In the genomic region with DNA sequence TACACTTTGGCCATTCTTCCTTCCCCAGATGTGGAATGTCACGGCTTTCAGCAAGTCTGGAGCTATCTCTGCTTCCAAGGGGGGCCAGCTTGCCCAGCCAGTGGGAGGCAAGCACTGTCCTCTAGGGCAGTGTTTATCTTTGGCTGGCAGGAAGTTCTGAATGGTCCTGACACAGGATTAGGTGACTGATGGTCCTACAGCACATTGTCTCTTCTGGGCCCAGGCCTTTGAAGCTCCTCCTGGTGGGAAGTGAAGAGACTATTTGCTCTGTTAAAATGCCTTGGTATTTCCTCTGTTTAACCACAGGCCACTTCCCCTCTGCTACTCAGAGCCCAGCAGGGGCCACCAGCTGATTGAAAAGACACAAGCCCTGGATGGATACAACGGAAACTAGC, we compare ENCODE assay signal across 8 mouse cellular contexts. TPM values are rescaled to one million over a fixed set of nuclear protein-coding genes. Genes with fewer than 3 reads are reported as not detected.
DNase-seq lines count a peak whose midpoint lies in the region; ATAC-seq lines count a peak whose summit lies in the region.

No protein-coding gene starts in this region.

- no peak overlapping the region for H3K4me3 ChIP-seq in forebrain, embryonic 11.5 days (ENCODE audit: low read depth, low read length)
- no peak overlapping the region for H3K4me3 ChIP-seq in forebrain, embryonic 14.5 days (ENCODE audit: low read depth, low read length)
- no peak overlapping the region for H3K4me3 ChIP-seq in liver, embryonic 11.5 days (ENCODE audit: low read depth, low read length)
- H3K4me3 ChIP-seq in neural tube, embryonic 13.5 days = no peak overlapping the region

- WGBS in forebrain, embryonic 11.5 days = 3% methylated on average over 2 of the region's 2 CpGs
- WGBS in forebrain, embryonic 14.5 days = 27% methylated on average over 2 of the region's 2 CpGs
- WGBS in liver, embryonic 11.5 days = 2% methylated on average over 2 of the region's 2 CpGs
- 8% methylated on average over 2 of the region's 2 CpGs for WGBS in neural tube, embryonic 13.5 days

- H3K4me2 ChIP-seq in forebrain, embryonic 11.5 days (ENCODE audit: low read depth, low read length, severe bottlenecking) = no peak overlapping the region
- no peak overlapping the region for H3K4me2 ChIP-seq in forebrain, embryonic 14.5 days (ENCODE audit: low read length)
- peak overlapping the region; percentile 26 for H3K4me2 ChIP-seq in liver, embryonic 11.5 days
- 0 out of 2 replicates have a peak overlapping the region, but pooled peaks have one; percentile 11 for H3K4me2 ChIP-seq in neural tube, embryonic 13.5 days

- H3K27me3 ChIP-seq in forebrain, embryonic 11.5 days (ENCODE audit: control insufficient read depth, insufficient read depth, low read length) = no peaks in the 10 kb centered on the region
- peaks cover 4% of the 10 kb centered on the region; the same call in 1 of the 2 replicates for H3K27me3 ChIP-seq in forebrain, embryonic 14.5 days (replicated peaks; ENCODE audit: control insufficient read depth, insufficient read depth, low read length)
- H3K27me3 ChIP-seq in liver, embryonic 11.5 days (replicated peaks; ENCODE audit: control insufficient read depth, insufficient read depth, low read length) = peaks cover 26% of the 10 kb centered on the region
- H3K27me3 ChIP-seq in neural tube, embryonic 13.5 days = peaks cover 17% of the 10 kb centered on the region

- H3K27ac ChIP-seq in forebrain, embryonic 11.5 days (ENCODE audit: low read depth, low read length) = peak overlapping the region; percentile 53; the same call in 1 of the 2 replicates
- no peak overlapping the region for H3K27ac ChIP-seq in forebrain, embryonic 14.5 days (ENCODE audit: low read depth, low read length)
- peak overlapping the region; percentile 11; the same call in 1 of the 2 replicates for H3K27ac ChIP-seq in liver, embryonic 11.5 days (ENCODE audit: low read depth, low read length)
- peak overlapping the region; percentile 29; the same call in 1 of the 2 replicates for H3K27ac ChIP-seq in neural tube, embryonic 13.5 days (replicated peaks)

- no peak for DNase-seq in forebrain, embryonic 11.5 days (ENCODE audit: low spot score)
- DNase-seq in forebrain, embryonic 14.5 days (ENCODE audit: low spot score) = no peak
- DNase-seq in c-Kit-positive CD71-negative TER-119-negative erythroid progenitor cells, embryonic 14.5 days (ENCODE audit: low read depth) = peak; percentile 50
- peak; percentile 29 to 41 for DNase-seq in heart, postnatal 36 days
- no peak for DNase-seq in liver, embryonic 11.5 days (ENCODE audit: low spot score)
- DNase-seq in layer of hippocampus, postnatal 36 days = no peak
- DNase-seq in left cerebral cortex, postnatal 36 days (ENCODE audit: low spot score in 2 of 2) = no peak

- H3K9me3 ChIP-seq in forebrain, embryonic 11.5 days (ENCODE audit: control insufficient read depth, low read length) = no peaks in the 10 kb centered on the region
- H3K9me3 ChIP-seq in forebrain, embryonic 14.5 days (replicated peaks; ENCODE audit: control insufficient read depth, low read length) = no peaks in the 10 kb centered on the region
- no peaks in the 10 kb centered on the region for H3K9me3 ChIP-seq in liver, embryonic 11.5 days (ENCODE audit: control insufficient read depth, low read length)
- no peaks in the 10 kb centered on the region for H3K9me3 ChIP-seq in neural tube, embryonic 13.5 days

- intact Hi-C loops in heart, postnatal 36 days (cut with DNase I) = loop anchor here (10.0 kb wide), 1 partner anchor 380 kb away; a partner anchor contains a TSS
- intact Hi-C loops in left cerebral cortex, postnatal 36 days (cut with DNase I) = loop anchor here (5.0 kb wide), 1 partner anchor 37 kb away; no protein-coding TSS in a partner anchor

- H3K4me1 ChIP-seq in forebrain, embryonic 11.5 days (replicated peaks; ENCODE audit: control insufficient read depth, insufficient read depth, low read length) = peaks cover 33% of the 10 kb centered on the region
- H3K4me1 ChIP-seq in forebrain, embryonic 14.5 days (ENCODE audit: control insufficient read depth, insufficient read depth, low read length) = peaks cover 8% of the 10 kb centered on the region; the same call in 1 of the 2 replicates
- H3K4me1 ChIP-seq in liver, embryonic 11.5 days (replicated peaks; ENCODE audit: control insufficient read depth, insufficient read depth, low read length) = peaks cover 16% of the 10 kb centered on the region
- peaks cover 74% of the 10 kb centered on the region for H3K4me1 ChIP-seq in neural tube, embryonic 13.5 days (replicated peaks)

- no peaks in the 10 kb centered on the region for H3K36me3 ChIP-seq in forebrain, embryonic 11.5 days (ENCODE audit: control insufficient read depth, insufficient read depth, low read length)
- no peaks in the 10 kb centered on the region for H3K36me3 ChIP-seq in forebrain, embryonic 14.5 days (ENCODE audit: control insufficient read depth, insufficient read depth, low read length)
- no peaks in the 10 kb centered on the region for H3K36me3 ChIP-seq in liver, embryonic 11.5 days (ENCODE audit: control insufficient read depth, insufficient read depth, low read length)
- no peaks in the 10 kb centered on the region for H3K36me3 ChIP-seq in neural tube, embryonic 13.5 days

- no peak overlapping the region for H3K9ac ChIP-seq in forebrain, embryonic 11.5 days (ENCODE audit: low read length)
- no peak overlapping the region for H3K9ac ChIP-seq in forebrain, embryonic 14.5 days (ENCODE audit: low read length)
- H3K9ac ChIP-seq in liver, embryonic 11.5 days (ENCODE audit: low read depth, low read length) = no peak overlapping the region
- H3K9ac ChIP-seq in neural tube, embryonic 13.5 days = no peak overlapping the region

- ATAC-seq in forebrain, embryonic 11.5 days (replicated peaks; ENCODE audit: low FRiP score) = 0 out of 2 replicates have a peak, but pooled peaks have one; percentile 13
- ATAC-seq in forebrain, embryonic 14.5 days = no peak
- peak; percentile 61; the same call in 1 of the 2 replicates for ATAC-seq in liver, embryonic 11.5 days (replicated peaks; ENCODE audit: low FRiP score)
- peak; percentile 41 for ATAC-seq in neural tube, embryonic 13.5 days (ENCODE audit: low read depth)

RNA-seq across cellular contexts. Expression of a gene that starts 6.2 kb away (rescaled TPM):
- polyA plus RNA-seq in forebrain, embryonic 11.5 days (2014; fragmentation: Nextera tagmentation; extraction: Ambion mirVana) = 7.2 and 7.8 TPM in 2 replicates
- polyA plus RNA-seq in forebrain, embryonic 14.5 days (2014; fragmentation: Nextera tagmentation; extraction: Ambion mirVana) = 1.3 and 1.9 TPM in 2 replicates
- total RNA-seq in heart, postnatal 36 days (2021) = 1 to 10 TPM; 4.8 to 5.1 TPM
- 0.69 and 0.80 TPM in 2 replicates for polyA plus RNA-seq in liver, embryonic 11.5 days (2014; fragmentation: Nextera tagmentation; extraction: Ambion mirVana)
- 2.0 and 2.1 TPM in 2 replicates for polyA plus RNA-seq in neural tube, embryonic 13.5 days (2015; fragmentation: Nextera tagmentation; extraction: Ambion mirVana)
- 1 to 10 TPM; 3.3 to 3.7 TPM for total RNA-seq in layer of hippocampus, postnatal 36 days (2021)
- 1 to 10 TPM; 2.1 to 2.3 TPM for total RNA-seq in left cerebral cortex, postnatal 36 days (2021)

RNA-seq across cellular contexts. Expression of a gene that starts 50.7 kb away (rescaled TPM):
- 0.52 TPM in 1 of 2 replicates, not detected in the other for polyA plus RNA-seq in forebrain, embryonic 11.5 days (2014; fragmentation: Nextera tagmentation; extraction: Ambion mirVana)
- polyA plus RNA-seq in forebrain, embryonic 14.5 days (2014; fragmentation: Nextera tagmentation; extraction: Ambion mirVana) = not detected in 2 replicates
- total RNA-seq in heart, postnatal 36 days (2021) = not detected
- 18.0 and 22.0 TPM in 2 replicates for polyA plus RNA-seq in liver, embryonic 11.5 days (2014; fragmentation: Nextera tagmentation; extraction: Ambion mirVana)
- polyA plus RNA-seq in neural tube, embryonic 13.5 days (2015; fragmentation: Nextera tagmentation; extraction: Ambion mirVana) = not detected in 2 replicates
- not detected for total RNA-seq in layer of hippocampus, postnatal 36 days (2021)
- not detected for total RNA-seq in left cerebral cortex, postnatal 36 days (2021)

Comparison
In these comparisons a context has a peak if more than half of its experiments do, and no peak if none do; other contexts are left out.
1. DNase-seq: peak in c-Kit-positive CD71-negative TER-119-negative erythroid progenitor cells, embryonic 14.5 days (single experiment) and heart, postnatal 36 days (2 of 2); none in forebrain, embryonic 11.5 days (single experiment), forebrain, embryonic 14.5 days (single experiment), liver, embryonic 11.5 days (single experiment), layer of hippocampus, postnatal 36 days (0 of 2) and left cerebral cortex, postnatal 36 days (0 of 2).
2. H3K4me2 ChIP-seq: peak in liver, embryonic 11.5 days (single experiment) and neural tube, embryonic 13.5 days (single experiment); none in forebrain, embryonic 11.5 days (single experiment) and forebrain, embryonic 14.5 days (single experiment).
3. RNA of a gene that starts 50.7 kb away (polyA plus RNA-seq): 18.0 to 22.0 TPM in liver, embryonic 11.5 days; 0.52 TPM in forebrain, embryonic 11.5 days, not detected in neural tube, embryonic 13.5 days and not detected in forebrain, embryonic 14.5 days; every median in the first group is over 10 times any median in the second.